Mouse (Mus musculus) liver, adult 2 months (tissue): ENCODE results near the gene C3ar1.

Experiments used
- CTCF ChIP-seq: fragments of 200-500 bp; IDR thresholded peaks from 2 replicates; pipeline ENCODE4 v1.5.1; 2011; ENCODE audit warnings: low read depth, low read length, control low read depth
- POLR2A ChIP-seq: fragments of 200-500 bp; IDR thresholded peaks from 2 replicates; pipeline ENCODE4 v1.6.1; 2011; ENCODE audit warnings: low read length, control low read depth; ENCODE audit not compliant: insufficient read depth; ENCODE audit errors: extremely low read depth

DNA sequence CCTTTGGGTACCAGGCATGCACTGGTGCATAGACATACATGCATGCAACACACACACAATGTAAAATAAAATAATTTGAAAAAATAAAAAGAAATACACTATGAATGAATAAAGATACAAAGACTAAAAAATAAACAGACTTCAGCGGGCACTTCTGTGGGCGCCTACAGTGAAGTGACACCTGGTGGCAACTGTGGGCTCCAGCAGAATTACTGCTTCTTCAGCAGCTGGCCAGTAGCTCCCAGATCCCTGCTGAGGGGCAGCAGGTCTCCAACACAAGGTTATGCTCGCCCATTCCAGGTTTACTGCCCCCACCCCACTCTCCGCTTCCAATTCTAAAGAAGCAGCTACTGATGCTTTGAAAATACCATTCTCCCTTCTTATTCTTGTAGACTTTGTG, 12.0 kb upstream of the C3ar1 start:
- no peak for TF ChIP-seq POLR2A
- TF ChIP-seq CTCF, result peak; percentile 50
